Mouse (Mus musculus): Measurements from ENCODE around the gene Map1lc3b. TPM values are rescaled to one million over a fixed set of nuclear protein-coding genes. Genes with fewer than 3 reads are reported as not detected.

Map1lc3b gene
- total RNA-seq (2014; rRNA removed) (61.9 and 79.7 TPM in 2 replicates), polyA plus RNA-seq (2012; rRNA removed) (45.9 and 48.2 TPM in 2 replicates)

DNA sequence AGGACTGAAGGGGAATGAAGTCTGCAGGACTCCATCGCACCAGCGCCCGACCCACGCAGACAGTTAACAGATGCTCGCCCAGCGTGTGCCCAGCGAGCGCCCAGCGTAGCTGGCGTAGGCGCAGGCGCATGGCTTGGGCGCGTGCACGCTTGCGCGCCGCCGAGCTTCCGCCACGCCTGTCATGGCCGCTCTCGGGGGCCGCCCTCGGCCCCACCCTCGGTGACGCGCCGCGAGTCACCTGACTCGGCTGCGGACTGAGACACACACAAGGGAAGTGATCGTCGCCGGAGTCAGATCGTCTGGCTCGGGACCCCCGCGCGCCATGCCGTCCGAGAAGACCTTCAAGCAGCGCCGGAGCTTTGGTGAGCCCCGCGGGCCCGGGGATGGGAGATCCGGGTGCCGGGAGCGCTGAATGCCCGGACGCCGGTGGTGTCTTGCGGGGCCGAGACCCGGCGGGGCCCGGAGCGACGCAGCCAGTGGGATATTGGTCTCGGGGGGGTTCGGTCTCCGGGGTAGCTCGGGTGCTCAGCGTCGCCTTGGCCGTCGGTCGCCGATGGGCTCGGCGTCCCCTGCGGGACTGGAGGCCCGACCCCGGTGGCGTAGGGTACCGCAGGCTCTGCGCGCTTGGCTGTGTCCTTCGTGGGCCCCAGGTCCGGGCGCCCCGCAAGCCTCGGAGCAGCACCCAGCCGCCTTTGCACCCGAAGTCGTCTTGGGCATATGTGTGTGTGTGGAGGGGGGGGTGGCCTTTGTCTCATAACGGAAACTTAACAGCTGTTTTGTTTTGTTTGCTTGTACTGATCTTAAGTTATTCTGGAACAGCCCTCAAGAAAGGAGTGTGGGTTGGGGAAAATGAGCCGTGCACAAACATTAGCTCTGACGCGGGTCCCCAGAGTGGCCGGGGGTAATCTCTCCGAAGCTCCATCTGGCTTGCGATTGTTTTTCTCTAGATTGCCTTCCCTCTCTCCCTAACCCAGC lies at the start of gene Map1lc3b:
Map1lc3b (plus strand) TSS at position 159 of the 975 bp plus-strand sequence.
- H3K36me3 ChIP-seq (ENCODE audit: control insufficient read depth, insufficient read depth, low read length): peaks cover 12% of the 10 kb centered on the region
- H3K4me3 ChIP-seq (ENCODE audit: insufficient read depth, low read depth, low read length): peak within 1 kb of the TSS; percentile 88
- peak within 1 kb of the TSS; percentile 96 for H3K9ac ChIP-seq (ENCODE audit: low read depth, low read length)
- H3K79me2 ChIP-seq (ENCODE audit: control insufficient read depth, insufficient read depth, low read length): peaks cover 43% of the 10 kb centered on the region
- under 1% methylated on average over 94 of the region's 94 CpGs for WGBS
- TF ChIP-seq CTCF (IDR thresholded peaks at IDR 0.05; ENCODE audit: low read depth, low read length) (no peak), POLR2A (IDR thresholded peaks at IDR 0.05; ENCODE audit: extremely low read depth, insufficient read depth, low read length) (peak; percentile 90)
- H3K27me3 ChIP-seq (ENCODE audit: control insufficient read depth, insufficient read depth, low read length): no peaks in the 10 kb centered on the region
- peak within 1 kb of the TSS; percentile 73 for H3K27ac ChIP-seq (replicated peaks; ENCODE audit: insufficient read depth, low read depth, low read length)
- peak; percentile 68 for DNase-seq (ENCODE audit: extremely low read depth, low read depth, low spot score)
- H3K4me1 ChIP-seq (ENCODE audit: control insufficient read depth, insufficient read depth, low read length): peaks cover 14% of the 10 kb centered on the region

DNA sequence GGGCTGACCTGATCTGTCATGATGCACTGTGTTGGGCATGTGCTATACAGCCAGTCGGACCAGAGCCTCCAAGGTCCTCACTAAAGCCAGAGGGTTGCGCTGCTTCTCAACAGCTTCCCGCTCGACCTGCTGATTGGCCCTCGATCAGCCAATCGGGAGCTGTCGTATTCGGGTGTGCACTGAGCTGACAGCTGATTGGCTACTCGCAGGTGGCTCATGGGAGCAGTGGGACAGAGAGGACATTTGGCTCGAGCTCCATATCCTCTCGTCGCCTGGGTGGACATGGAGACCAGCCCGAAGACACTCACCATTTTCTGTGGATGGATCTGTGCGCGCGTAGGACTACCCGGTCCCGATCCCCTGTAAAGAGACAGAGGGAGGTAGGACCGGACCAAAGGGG lies 48.3 kb upstream of the Map1lc3b start:
- no peak for TF ChIP-seq CTCF (IDR thresholded peaks at IDR 0.05; ENCODE audit: low read depth, low read length)
- TF ChIP-seq POLR2A (IDR thresholded peaks at IDR 0.05; ENCODE audit: extremely low read depth, insufficient read depth, low read length): no peak
- WGBS: 73% methylated on average over 19 of the region's 19 CpGs
- H3K36me3 ChIP-seq (ENCODE audit: control insufficient read depth, insufficient read depth, low read length): no peaks in the 10 kb centered on the region
- 0 out of 2 replicates have a peak, but pooled peaks cover 6% of the 10 kb centered on the region for H3K27me3 ChIP-seq (ENCODE audit: control insufficient read depth, insufficient read depth, low read length)
- no peak for DNase-seq (ENCODE audit: extremely low read depth, low read depth, low spot score)
- H3K4me3 ChIP-seq (ENCODE audit: insufficient read depth, low read depth, low read length): no peak overlapping the region
- no peak overlapping the region for H3K27ac ChIP-seq (replicated peaks; ENCODE audit: insufficient read depth, low read depth, low read length)
- H3K4me1 ChIP-seq (ENCODE audit: control insufficient read depth, insufficient read depth, low read length): no peaks in the 10 kb centered on the region
- H3K9ac ChIP-seq (ENCODE audit: low read depth, low read length): no peak overlapping the region
- no peaks in the 10 kb centered on the region for H3K79me2 ChIP-seq (ENCODE audit: control insufficient read depth, insufficient read depth, low read length)

DNA sequence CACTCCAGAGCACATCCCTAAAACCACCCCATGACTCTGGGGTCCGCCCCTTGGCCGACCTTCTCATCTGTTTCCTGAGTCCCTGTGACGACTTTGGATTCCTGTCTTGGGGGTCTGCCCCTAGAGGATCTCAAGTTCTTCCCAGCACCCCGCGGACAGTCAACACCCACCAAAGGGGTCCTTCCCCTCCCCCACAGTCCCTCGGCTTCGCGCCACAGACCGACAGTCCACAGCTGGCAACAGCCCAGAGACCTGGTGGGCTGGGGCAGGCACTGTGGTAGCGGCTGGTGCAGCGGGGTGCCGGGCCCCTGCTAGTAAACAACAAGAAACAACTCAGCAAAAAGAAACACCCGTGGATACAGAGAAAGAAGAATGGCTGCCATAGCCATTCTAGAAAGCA lies 47.3 kb upstream of the Map1lc3b start:
- no peak overlapping the region for H3K27ac ChIP-seq (replicated peaks; ENCODE audit: insufficient read depth, low read depth, low read length)
- TF ChIP-seq CTCF (IDR thresholded peaks at IDR 0.05; ENCODE audit: low read depth, low read length) (no peak), POLR2A (IDR thresholded peaks at IDR 0.05; ENCODE audit: extremely low read depth, insufficient read depth, low read length) (no peak)
- 0 out of 2 replicates have a peak, but pooled peaks cover 6% of the 10 kb centered on the region for H3K27me3 ChIP-seq (ENCODE audit: control insufficient read depth, insufficient read depth, low read length)
- H3K9ac ChIP-seq (ENCODE audit: low read depth, low read length): no peak overlapping the region
- H3K36me3 ChIP-seq (ENCODE audit: control insufficient read depth, insufficient read depth, low read length): no peaks in the 10 kb centered on the region
- 72% methylated on average over 13 of the region's 13 CpGs for WGBS
- H3K4me3 ChIP-seq (ENCODE audit: insufficient read depth, low read depth, low read length): no peak overlapping the region
- H3K79me2 ChIP-seq (ENCODE audit: control insufficient read depth, insufficient read depth, low read length): no peaks in the 10 kb centered on the region
- DNase-seq (ENCODE audit: extremely low read depth, low read depth, low spot score): no peak
- peaks cover 1% of the 10 kb centered on the region; the same call in 1 of the 2 replicates for H3K4me1 ChIP-seq (ENCODE audit: control insufficient read depth, insufficient read depth, low read length)

DNA sequence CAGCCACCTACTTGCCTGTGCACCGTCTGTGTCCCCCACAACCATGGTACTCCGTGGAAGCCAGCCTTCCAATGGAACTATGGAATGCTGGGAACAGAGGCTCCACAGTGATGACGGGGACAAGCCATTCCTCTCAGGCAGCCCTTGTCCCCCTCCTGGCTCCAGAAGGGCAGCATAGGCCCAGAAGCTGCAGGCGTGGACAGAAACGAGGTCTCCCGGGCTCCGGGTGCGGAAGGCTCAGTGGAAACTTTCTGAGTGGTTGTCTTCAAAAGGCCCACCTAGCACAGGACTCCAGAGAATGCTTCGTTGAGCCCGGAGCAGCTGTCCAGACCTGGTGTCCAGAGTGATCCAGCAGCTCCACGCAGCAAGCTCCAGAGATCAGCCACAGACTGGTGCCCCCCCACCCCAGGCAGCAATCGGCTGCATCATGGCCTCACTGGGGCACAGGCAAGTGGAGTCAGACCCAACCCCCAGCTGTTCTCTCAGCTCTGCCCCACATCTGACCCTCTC lies 45.8 kb upstream of the Map1lc3b start, which contains the start of gene 1700018B08Rik:
1700018B08Rik (minus strand) TSS at position 45 of the 510 bp plus-strand sequence.
- Histone ChIP-seq H3K79me2 (ENCODE audit: control insufficient read depth, insufficient read depth, low read length) (no peaks in the 10 kb centered on the region), H3K4me1 (ENCODE audit: control insufficient read depth, insufficient read depth, low read length) (peaks cover 1% of the 10 kb centered on the region; the same call in 1 of the 2 replicates), H3K4me3 (ENCODE audit: insufficient read depth, low read depth, low read length) (no peak within 1 kb of the TSS), H3K9ac (ENCODE audit: low read depth, low read length) (no peak within 1 kb of the TSS), H3K27ac (replicated peaks; ENCODE audit: insufficient read depth, low read depth, low read length) (no peak within 1 kb of the TSS), H3K27me3 (ENCODE audit: control insufficient read depth, insufficient read depth, low read length) (0 out of 2 replicates have a peak, but pooled peaks cover 3% of the 10 kb centered on the region), H3K36me3 (ENCODE audit: control insufficient read depth, insufficient read depth, low read length) (no peaks in the 10 kb centered on the region)
- no peak for DNase-seq (ENCODE audit: extremely low read depth, low read depth, low spot score)
- WGBS: 80% methylated on average over 12 of the region's 12 CpGs
- TF ChIP-seq CTCF (IDR thresholded peaks at IDR 0.05; ENCODE audit: low read depth, low read length) (no peak), POLR2A (IDR thresholded peaks at IDR 0.05; ENCODE audit: extremely low read depth, insufficient read depth, low read length) (no peak)

DNA sequence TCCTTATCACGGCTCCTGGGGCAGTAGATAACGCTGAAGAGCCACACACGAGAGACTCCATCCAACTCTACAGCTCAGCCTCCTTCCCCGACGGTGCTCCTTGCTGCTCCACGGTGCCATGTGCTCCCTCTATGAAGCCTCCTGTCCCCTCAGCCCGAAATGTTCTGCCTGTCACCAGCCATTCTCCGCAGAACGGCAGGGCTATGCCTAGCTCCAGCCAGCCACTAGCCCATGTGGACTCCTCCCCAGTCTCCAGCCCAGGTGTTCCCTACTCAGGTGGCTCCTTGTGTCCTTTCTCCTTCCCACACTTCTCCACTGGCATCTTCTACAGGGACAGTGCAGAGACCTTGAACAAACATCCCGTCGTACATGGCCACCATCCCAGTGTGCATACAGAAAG lies 45.2 kb upstream of the Map1lc3b start:
- Histone ChIP-seq H3K27me3 (ENCODE audit: control insufficient read depth, insufficient read depth, low read length) (0 out of 2 replicates have a peak, but pooled peaks cover 3% of the 10 kb centered on the region), H3K27ac (replicated peaks; ENCODE audit: insufficient read depth, low read depth, low read length) (no peak overlapping the region)
- WGBS: 54% methylated on average over 11 of the region's 11 CpGs

More for the DNA sequence above, 45.2 kb upstream of the Map1lc3b start:
- TF ChIP-seq CTCF (IDR thresholded peaks at IDR 0.05; ENCODE audit: low read depth, low read length) (no peak), POLR2A (IDR thresholded peaks at IDR 0.05; ENCODE audit: extremely low read depth, insufficient read depth, low read length) (no peak)
- Histone ChIP-seq H3K79me2 (ENCODE audit: control insufficient read depth, insufficient read depth, low read length) (no peaks in the 10 kb centered on the region), H3K36me3 (ENCODE audit: control insufficient read depth, insufficient read depth, low read length) (no peaks in the 10 kb centered on the region), H3K9ac (ENCODE audit: low read depth, low read length) (no peak overlapping the region), H3K4me3 (ENCODE audit: insufficient read depth, low read depth, low read length) (no peak overlapping the region), H3K4me1 (ENCODE audit: control insufficient read depth, insufficient read depth, low read length) (peaks cover 1% of the 10 kb centered on the region; the same call in 1 of the 2 replicates)
- no peak for DNase-seq (ENCODE audit: extremely low read depth, low read depth, low spot score)
